Mouse (Mus musculus) cortical plate, adult 2 months (tissue): Measurements from ENCODE around the gene Necab3. TPM values are rescaled to one million over a fixed set of nuclear protein-coding genes. Genes with fewer than 3 reads are reported as not detected.

Source experiments
- H3K27ac ChIP-seq: fragments of 200-500 bp; 2 replicates; pipeline ENCODE4 v1.5.1; 2012; ENCODE audit warnings: low read length, control low read depth, inconsistent platforms; ENCODE audit not compliant: insufficient read depth
- H3K4me1 ChIP-seq: fragments of 200-500 bp; 2 replicates; pipeline ENCODE4 v1.6.1; 2011; ENCODE audit warnings: low read length; ENCODE audit not compliant: control insufficient read depth, insufficient read depth
- H3K4me3 ChIP-seq: fragments of 200-500 bp; 2 replicates; pipeline ENCODE4 v1.5.1; 2011; ENCODE audit warnings: mild to moderate bottlenecking, low read length, control low read depth; ENCODE audit not compliant: insufficient read depth
- CTCF ChIP-seq: fragments of 200-500 bp; IDR thresholded peaks from 2 replicates; pipeline ENCODE4 v1.5.1; 2011; ENCODE audit warnings: mild to moderate bottlenecking, control low read depth, low read length; ENCODE audit not compliant: insufficient read depth; ENCODE audit errors: extremely low read depth
- POLR2A ChIP-seq: fragments of 200-500 bp; IDR thresholded peaks from 2 replicates; pipeline ENCODE4 v1.6.1; 2011; ENCODE audit warnings: mild to moderate bottlenecking, low read length, control low read depth; ENCODE audit not compliant: insufficient read depth; ENCODE audit errors: extremely low read depth
- polyA plus RNA-seq: library from polyadenylated mRNA; depleted of rRNA; stranded (reverse); fragments of >200 nt; gene quantifications from 2 replicates; pipeline ENCODE4 v1.2.3, GENCODE M21; 2012

The Necab3 gene
- polyA plus RNA-seq, 1 experiment = 131 TPM

- Histone ChIP-seq H3K27ac (no peak overlapping the region), H3K4me1 (peaks cover 1% of the 10 kb centered on the region; the same call in 1 of the 2 replicates)
- TF ChIP-seq CTCF (no peak), POLR2A (no peak)
Measured at GRCm38 (mm10) chr2:154576876-154577743, 18.4 kb upstream of the Necab3 start.

GRCm38 (mm10) chr2:154574271-154574670 lies 15.6 kb upstream of the Necab3 start:
- no peak overlapping the region for H3K27ac ChIP-seq
- TF ChIP-seq POLR2A (no peak), CTCF (no peak)
- no peak overlapping the region for H3K4me3 ChIP-seq
- peaks cover 2% of the 10 kb centered on the region; the same call in 1 of the 2 replicates for H3K4me1 ChIP-seq

More at GRCm38 (mm10) chr2:154576876-154577743, 18.4 kb upstream of the Necab3 start:
- no peak overlapping the region for H3K4me3 ChIP-seq

GRCm38 (mm10) chr2:154572996-154573395 lies 14.3 kb upstream of the Necab3 start:
- peaks cover 2% of the 10 kb centered on the region; the same call in 1 of the 2 replicates for H3K4me1 ChIP-seq
- H3K4me3 ChIP-seq = no peak overlapping the region
- no peak overlapping the region for H3K27ac ChIP-seq
- no peak for TF ChIP-seq CTCF
- no peak for TF ChIP-seq POLR2A

GRCm38 (mm10) chr2:154571976-154572375 lies 13.3 kb upstream of the Necab3 start:
- no peak overlapping the region for H3K27ac ChIP-seq
- peaks cover 2% of the 10 kb centered on the region; the same call in 1 of the 2 replicates for H3K4me1 ChIP-seq
- H3K4me3 ChIP-seq = no peak overlapping the region
- TF ChIP-seq CTCF = no peak
- no peak for TF ChIP-seq POLR2A

GRCm38 (mm10) chr2:154571266-154571665 lies 12.6 kb upstream of the Necab3 start:
- Histone ChIP-seq H3K4me3 (no peak overlapping the region), H3K27ac (no peak overlapping the region), H3K4me1 (peaks cover 2% of the 10 kb centered on the region; the same call in 1 of the 2 replicates)
- TF ChIP-seq CTCF (no peak), POLR2A (no peak)

GRCm38 (mm10) chr2:154570666-154571065 lies 12.0 kb upstream of the Necab3 start:
- H3K4me3 ChIP-seq = no peak overlapping the region; the same call in 1 of the 2 replicates
- H3K27ac ChIP-seq = no peak overlapping the region

GRCm38 (mm10) chr2:154569836-154570286 lies 11.2 kb upstream of the Necab3 start, which contains the start of gene E2f1:
TSS of gene E2f1 (minus strand) at chr2:154569892.
- Histone ChIP-seq H3K4me3 (peak within 1 kb of the TSS; percentile 46), H3K4me1 (peaks cover 2% of the 10 kb centered on the region; the same call in 1 of the 2 replicates), H3K27ac (no peak within 1 kb of the TSS)
- TF ChIP-seq CTCF (no peak), POLR2A (no peak)

More at GRCm38 (mm10) chr2:154570666-154571065, 12.0 kb upstream of the Necab3 start:
- TF ChIP-seq CTCF = no peak
- TF ChIP-seq POLR2A = no peak
- H3K4me1 ChIP-seq = peaks cover 2% of the 10 kb centered on the region; the same call in 1 of the 2 replicates

- peaks cover 2% of the 10 kb centered on the region; the same call in 1 of the 2 replicates for H3K4me1 ChIP-seq
Measured at GRCm38 (mm10) chr2:154569071-154569748, 10.5 kb upstream of the Necab3 start.

More at GRCm38 (mm10) chr2:154569071-154569748, 10.5 kb upstream of the Necab3 start:
- TF ChIP-seq POLR2A (no peak), CTCF (no peak)
- H3K4me3 ChIP-seq = peak overlapping the region; percentile 46
- H3K27ac ChIP-seq = no peak overlapping the region
